Mouse (Mus musculus) thymus, adult 2 months (tissue): ENCODE data around the gene Slc9a9.

Source experiments
- CTCF ChIP-seq: fragments of 200-500 bp; IDR thresholded peaks from 2 replicates; pipeline ENCODE4 v1.5.1; 2012; ENCODE audit warnings: mild to moderate bottlenecking, control low read depth, low read length, moderate library complexity, borderline replicate concordance; ENCODE audit not compliant: control insufficient read depth, poor library complexity, insufficient read depth; ENCODE audit errors: extremely low read depth
- POLR2A ChIP-seq: fragments of 200-500 bp; IDR thresholded peaks from 2 replicates; pipeline ENCODE4 v1.6.1; 2012; ENCODE audit warnings: mild to moderate bottlenecking, low read length, control low read depth, moderate library complexity; ENCODE audit not compliant: control insufficient read depth, poor library complexity, insufficient read depth; ENCODE audit errors: extremely low read depth

- TF ChIP-seq CTCF (no peak), POLR2A (no peak)
These were observed 551.6 kb downstream of the Slc9a9 start for GRCm38 (mm10) chr9:95221310-95221709.
